Mouse (Mus musculus) mature B cell (primary cell): Measurements from ENCODE around the gene Cdkn2a.

ENCODE experiments used
- in situ Hi-C: fragments of 300-500 bp; cut with MboI; formaldehyde crosslinking; loops from 2 replicates; pipeline ENCODE4 v1.14.3; 2019

Cdkn2a gene

DNA sequence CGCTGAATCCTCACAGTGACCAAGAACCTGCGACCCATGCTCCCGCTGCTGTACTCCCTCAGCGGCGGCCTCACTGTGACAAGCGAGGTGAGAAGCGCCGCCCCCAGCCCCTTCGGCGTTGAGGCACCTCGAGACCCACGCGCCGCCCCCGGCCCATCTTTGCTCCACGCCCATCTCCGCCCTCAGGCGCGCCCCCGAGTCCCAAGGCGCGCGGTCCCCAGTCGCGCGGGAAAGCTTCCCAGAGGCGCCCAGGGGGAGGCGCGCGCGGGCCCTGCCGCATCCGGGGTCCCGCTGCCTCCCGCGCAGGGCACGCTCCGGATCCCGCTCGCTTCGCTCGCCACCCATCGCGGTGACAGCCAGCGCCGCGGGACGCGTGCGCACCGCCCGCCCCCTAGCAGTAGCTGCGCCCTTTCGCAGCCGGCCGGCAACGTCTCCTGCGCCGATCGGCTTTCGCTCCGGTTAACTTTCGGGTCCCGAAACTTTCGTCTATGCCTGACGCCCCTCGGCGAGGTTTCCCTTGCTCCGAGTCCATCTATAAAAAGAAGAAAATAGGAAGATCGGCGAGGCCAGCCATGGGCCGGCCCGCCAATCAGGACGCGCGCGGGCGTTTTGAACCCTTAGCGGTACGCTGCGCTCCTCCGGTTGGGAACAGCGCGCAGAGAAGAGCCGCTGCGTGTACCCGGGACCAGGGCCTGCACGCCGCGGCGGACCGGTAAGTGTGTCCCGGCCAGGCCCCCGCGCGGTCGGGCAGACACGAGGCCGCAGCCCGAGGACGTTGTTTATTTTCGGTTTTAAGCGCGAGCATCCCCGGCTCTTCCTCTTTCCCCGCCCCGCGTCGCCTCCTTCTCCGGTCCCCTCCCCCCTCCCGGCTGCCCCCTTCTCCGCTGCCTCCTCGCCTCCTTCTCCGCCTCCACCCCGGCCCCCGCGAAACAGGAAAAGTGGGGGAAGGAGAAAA is at the start of gene Cdkn2a:
Cdkn2a (minus strand) TSS at position 168 of the 955 bp plus-strand sequence.
- in situ Hi-C loops = loop anchor here (25.0 kb wide), 2 partner anchors 132 to 432 kb away; partner anchors contain the start of gene Ifna1

DNA sequence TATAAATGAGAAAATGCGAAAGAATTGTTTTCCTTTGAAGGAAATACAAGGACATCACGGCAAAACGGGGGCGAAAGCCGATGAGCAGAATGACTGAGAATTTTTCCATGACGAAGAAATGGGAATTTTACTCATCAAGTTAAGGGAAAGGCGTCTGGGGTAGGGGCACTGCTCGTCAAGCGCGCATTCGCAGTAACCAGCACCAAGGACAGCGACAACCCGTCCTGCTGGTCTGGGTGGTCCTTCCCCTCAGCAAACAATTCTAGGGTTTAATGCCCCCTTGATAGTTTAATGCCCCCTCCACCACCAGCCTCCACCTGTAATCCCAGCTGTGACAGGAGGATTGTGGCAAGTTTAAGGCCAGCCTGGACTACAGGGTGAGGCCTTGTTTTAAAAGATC is 19.0 kb upstream of the Cdkn2a start:
- in situ Hi-C loops = loop anchor here (25.0 kb wide), 1 partner anchor 576 kb away; no protein-coding TSS in a partner anchor

DNA sequence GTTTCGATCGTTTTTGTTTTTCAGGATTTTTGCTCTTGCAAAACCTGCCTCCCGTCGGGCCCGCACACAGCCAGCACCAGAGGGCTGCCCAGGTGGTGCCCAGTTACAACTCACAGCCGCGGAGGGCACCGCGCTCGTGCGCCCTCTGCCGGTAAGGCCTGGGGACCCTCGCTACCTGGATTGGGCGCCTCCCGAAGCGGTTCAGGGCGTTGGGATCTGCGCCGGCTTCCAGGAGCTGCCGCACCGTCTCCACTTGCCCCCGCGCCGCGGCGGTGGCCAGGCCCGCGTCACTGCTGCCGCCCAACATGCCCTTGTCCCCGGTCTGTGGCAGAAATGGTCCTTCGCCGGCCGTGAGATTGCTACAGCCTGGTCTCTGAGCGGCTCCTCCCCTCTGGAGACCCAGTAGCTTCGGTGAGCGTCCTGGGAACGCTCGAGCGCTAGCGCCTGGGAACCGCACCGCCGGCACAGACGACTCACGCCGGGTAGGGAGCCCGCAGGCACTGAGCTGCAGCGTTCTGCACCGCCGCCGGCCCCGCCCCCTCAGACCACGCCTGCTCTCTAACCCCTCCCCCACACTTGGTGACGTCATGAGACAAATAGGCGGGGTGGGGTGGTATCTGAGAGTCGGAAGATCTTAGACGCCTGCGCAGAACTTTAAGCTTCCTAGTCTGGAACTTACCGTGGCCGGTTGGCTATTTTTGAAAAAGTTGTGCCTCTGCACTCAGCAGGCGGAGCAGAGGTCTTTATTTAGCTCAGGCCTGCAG is 16.2 kb upstream of the Cdkn2a start, which contains the start of gene Cdkn2b:
Cdkn2b (minus strand) TSS at position 549 of the 764 bp plus-strand sequence.
- in situ Hi-C loops = loop anchor here (25.0 kb wide), 1 partner anchor 573 kb away; no protein-coding TSS in a partner anchor

DNA sequence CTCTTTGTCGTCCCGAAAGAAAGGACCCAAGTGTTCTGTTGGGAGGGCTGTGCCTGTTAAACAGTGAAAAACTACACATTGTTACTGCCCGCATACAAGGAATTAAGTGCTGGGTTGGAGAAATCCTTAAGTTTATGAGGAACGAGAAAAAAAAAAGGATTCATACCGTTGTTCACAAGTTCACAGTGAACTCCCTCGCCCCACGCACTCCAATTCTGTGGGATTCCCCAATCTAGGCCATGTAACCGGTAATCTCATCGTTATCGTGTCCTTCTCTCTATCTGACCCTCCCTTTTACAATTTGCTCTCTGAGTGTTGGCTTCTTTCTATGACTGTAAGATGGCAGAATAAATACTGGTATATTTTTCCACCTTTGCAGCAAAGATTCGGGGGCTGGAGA is 15.5 kb upstream of the Cdkn2a start:
- in situ Hi-C loops = loop anchor here (25.0 kb wide), 1 partner anchor 573 kb away; no protein-coding TSS in a partner anchor

DNA sequence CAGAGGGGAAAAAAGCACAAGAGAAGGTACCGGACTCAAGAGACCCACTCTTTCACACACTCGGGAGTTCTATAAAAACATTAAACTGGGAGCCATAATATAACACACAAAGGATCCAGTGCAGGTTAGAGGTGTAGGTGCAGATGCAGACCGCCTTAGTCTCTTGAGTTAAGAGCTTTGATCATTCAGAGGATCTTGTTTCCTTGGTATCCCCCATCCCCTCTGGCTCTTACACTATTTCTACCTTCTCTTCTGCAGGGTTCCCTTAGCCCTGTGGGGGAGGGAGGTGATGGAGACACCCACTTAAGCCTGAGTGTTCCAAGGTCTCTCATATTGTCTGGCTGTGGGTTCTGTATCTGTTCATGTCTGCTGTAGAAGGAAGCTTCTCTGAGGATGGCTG is 13.5 kb upstream of the Cdkn2a start:
- in situ Hi-C loops = loop anchor here (25.0 kb wide), 1 partner anchor 571 kb away; no protein-coding TSS in a partner anchor

DNA sequence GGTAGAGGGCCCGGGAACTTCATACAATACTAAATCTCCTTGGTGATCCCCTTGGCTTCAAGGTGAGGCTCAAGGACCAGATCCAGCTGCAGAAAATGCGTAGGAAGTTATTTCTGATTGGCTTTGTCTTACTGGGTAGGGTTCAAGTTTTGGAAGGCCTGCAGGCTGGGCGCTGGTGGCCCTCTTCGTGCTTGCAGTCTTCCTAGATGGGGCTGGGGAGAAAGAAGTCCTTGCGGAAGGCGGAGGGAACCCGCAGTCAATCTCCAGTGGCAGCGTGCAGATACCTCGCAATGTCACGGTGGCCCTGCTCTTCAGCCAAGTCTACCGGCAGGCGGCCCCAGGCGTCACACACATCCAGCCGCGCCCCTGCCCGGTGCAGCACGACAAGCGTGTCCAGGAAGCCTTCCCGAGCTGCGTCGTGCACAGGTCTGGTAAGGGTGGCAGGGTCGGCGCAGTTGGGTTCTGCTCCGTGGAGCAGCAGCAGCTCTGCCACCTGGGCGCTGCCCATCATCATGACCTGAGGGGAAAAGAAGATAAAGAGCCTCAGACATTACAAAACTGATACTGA is 12.4 kb upstream of the Cdkn2a start:
- in situ Hi-C loops = loop anchor here (25.0 kb wide), 1 partner anchor 570 kb away; no protein-coding TSS in a partner anchor

DNA sequence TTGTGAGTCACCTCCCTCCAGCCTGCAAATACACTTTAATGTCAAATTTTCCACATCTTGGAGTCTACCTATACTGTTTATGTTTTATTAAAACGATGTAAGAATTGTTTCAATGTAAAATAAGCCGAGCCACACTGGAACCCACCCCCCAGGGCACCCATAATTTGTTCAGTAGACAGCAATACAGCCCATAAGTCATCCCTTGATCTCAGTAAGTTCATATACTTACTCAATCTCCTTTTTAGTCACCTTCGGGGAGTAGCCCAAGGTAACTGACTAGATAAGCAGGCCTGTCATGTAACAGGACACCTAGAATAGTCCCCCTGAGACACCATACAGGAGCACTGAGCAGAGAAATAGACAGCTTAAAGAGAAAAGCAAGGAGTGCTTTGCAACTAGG is 11.2 kb upstream of the Cdkn2a start:
- in situ Hi-C loops = loop anchor here (25.0 kb wide), 1 partner anchor 568 kb away; no protein-coding TSS in a partner anchor

DNA sequence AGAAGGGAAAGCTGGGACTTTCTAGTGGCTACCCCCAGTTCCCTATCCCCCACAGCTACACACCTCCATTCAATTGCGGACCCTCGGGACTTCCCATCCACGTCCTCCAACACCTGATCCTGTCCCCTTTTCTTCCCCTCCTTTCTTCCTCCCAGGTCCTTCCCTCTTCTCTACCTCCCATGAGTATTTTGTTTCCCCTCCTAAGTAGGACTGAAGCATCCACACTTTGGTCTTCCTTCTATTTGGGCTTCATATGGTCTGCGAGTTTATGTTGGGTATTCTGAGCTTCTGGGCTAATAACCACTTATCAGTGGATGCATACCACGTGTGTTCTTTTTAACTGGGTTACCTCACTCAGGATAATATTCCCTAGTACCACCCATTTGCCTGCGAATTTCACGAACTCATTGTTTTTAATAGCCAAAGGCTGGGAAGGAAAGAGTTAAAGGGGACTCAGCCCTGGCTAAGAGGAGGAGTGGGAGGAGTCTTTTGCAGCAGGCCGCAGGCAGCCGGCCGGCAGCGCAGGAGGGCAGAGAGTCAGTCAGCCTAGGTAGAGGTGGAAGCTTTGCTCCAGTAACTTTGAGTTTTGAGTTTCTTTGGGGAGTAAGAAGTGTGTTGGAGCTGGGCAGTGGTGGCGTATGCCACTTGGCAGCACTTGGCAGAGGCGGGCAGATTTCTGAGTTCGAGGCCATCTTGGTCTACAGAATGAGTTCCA is 9.0 kb upstream of the Cdkn2a start:
- in situ Hi-C loops = loop anchor here (25.0 kb wide), 1 partner anchor 566 kb away; no protein-coding TSS in a partner anchor

DNA sequence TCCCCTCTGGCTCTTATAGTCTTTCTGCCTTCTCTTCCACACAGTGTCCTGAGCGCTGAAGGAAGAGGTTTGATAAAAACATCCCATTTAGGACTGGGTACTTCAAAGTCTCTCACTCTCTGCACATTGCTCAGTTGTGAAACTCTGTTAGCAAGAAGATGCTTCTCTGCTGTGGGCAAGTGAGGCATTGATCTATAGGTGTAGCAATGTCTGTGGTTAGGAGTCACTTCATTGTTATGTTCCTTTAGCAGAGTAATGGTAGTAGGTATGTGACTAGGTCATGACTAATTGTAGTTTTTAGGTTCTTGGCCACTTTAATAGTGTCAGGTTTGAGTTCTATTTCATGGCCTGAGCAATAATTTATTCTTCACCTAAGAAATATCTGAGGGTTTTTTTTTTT is 7.7 kb upstream of the Cdkn2a start:
- in situ Hi-C loops = loop anchor here (25.0 kb wide), 1 partner anchor 565 kb away; no protein-coding TSS in a partner anchor

DNA sequence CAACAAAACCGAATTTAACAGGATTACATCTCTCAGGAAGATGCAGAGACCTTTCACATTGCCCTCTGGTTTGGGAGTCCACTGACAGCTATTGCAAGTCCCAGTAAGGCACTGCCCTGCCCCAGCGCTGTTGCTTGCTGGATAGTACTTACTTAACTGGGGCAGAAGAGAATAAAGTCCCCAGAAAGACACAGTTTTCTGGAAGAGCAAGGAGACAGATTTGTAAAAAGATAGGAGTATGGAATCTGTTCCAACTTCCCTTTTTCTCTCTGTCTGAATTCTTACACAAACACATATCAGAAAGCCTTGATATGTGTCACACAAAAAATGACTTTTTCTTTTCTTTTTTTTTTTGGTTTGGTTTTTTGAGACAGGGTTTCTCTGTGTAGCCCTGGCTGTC is 5.3 kb upstream of the Cdkn2a start:
- in situ Hi-C loops = loop anchor here (25.0 kb wide), 3 partner anchors 137 to 562 kb away; partner anchors contain the start of gene Ifna1

DNA sequence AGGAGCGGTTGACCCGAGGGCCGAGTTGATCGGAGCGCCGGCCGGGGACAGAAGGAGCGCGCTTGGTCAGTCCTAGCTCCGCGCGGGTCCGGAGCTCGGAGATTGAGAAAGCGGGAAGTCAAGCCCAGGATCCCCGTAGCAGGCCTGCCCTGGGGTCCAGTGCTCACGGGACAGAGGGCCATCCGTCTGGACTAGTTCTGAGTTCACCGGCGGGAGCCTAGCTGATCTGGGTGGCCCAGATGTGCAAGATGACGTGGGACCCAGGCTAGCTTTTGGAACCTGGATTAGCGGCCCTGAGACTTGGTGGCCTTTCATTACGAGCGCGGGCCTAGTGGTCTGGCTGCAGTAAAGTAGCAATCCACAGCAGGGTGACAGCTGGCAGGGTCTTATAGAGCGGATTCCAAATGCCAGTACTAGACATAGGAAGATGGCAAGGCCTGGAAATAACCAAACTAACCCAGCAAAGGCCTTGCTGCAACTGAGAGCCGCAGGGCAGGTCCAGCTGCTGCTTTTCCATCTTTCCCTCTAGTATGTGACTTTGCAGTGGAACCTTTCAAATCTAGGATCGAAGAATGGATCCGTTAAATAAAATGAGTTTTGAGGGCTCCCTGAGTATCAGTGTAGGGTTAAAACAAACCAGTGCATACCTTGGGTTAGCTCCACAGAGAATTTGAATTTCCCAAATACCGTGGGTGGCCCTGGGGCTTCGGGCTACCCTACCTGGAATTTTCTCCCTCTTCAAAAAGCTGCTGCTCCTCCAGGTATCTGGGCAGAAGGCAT is 1.2 kb upstream of the Cdkn2a start:
- in situ Hi-C loops = loop anchor here (25.0 kb wide), 2 partner anchors 133 to 433 kb away; partner anchors contain the start of gene Ifna1

DNA sequence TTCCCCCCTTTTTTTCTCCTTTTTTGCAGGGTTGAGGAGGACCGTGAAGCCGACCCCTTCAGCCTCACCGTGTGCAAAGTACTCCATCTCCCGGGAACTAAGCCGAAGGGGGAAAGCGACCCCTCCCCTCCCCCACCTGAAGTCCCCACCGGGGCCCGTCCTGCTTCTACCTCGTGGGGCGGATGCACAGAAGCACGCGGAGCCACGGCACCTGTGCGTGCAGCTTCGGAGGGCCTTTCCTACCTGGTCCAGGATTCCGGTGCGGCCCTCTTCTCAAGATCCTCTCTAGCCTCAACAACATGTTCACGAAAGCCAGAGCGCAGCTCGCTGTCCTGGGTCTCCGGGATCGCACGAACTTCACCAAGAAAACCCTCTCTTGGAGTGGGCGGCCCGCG is 365 bp downstream of the Cdkn2a start:
- in situ Hi-C loops = loop anchor here (25.0 kb wide), 2 partner anchors 132 to 432 kb away; partner anchors contain the start of gene Ifna1

DNA sequence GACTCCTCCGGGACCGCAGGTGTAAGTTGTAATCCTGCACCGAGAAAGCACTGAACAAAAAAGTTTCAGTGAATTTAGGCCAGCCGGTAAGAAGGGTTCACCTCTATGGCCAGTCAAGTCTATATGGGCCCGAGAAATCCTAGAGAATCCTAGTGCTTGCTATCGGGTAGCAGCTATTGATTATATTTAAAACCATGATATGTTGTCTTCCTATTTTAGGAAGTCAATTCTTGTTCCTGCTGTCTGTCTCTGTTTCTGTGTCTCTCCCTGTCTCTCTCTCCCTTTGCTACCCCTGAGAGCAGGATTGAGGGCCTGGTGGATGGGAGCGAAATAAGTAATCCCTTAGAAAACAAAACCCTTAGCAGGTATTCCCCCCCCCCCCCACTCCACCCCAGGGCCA is 937 bp downstream of the Cdkn2a start:
- in situ Hi-C loops = loop anchor here (25.0 kb wide), 2 partner anchors 131 to 431 kb away; partner anchors contain the start of gene Ifna1

DNA sequence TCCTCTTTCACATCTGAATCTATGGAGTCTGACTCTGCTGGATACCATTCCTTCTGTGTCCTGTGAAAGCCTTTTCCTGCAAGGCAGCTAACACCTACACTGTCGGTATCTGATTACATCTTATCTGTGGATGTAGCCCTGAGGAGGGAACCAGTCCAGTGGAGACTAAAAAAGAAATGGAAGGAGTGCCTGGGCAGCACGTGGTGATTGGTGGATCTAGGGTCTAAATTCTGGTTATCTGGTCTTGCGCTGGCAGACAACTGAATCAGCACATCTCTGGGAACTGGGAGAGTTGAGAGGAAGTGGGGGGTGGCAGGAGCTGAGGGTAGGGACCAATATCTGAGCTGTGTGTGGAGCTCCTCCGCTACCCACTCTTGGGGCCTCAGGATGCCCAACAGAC is 5.4 kb downstream of the Cdkn2a start:
- in situ Hi-C loops = loop anchor here (25.0 kb wide), 2 partner anchors 127 to 427 kb away; partner anchors contain the start of gene Ifna1

DNA sequence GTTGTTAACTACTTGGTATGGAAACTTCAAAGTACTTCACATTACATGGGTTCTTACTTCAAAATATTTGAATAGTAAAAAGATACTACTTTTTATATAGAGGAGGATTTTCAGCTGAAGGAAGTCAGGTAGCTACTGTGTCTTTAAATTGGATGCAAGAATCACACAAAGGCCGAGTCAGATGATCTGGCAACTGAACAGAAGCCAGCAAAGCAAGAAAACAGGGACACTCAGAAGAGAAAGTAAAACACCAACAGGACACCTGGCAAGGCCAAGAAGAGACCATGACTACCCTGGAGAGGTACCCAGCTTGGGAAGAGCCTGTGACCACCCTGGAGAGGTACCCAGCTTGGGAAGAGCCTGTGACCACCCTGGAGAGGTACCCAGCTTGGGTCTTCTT is 7.9 kb downstream of the Cdkn2a start:
- in situ Hi-C loops = loop anchor here (25.0 kb wide), 2 partner anchors 124 to 424 kb away; partner anchors contain the start of gene Ifna1

DNA sequence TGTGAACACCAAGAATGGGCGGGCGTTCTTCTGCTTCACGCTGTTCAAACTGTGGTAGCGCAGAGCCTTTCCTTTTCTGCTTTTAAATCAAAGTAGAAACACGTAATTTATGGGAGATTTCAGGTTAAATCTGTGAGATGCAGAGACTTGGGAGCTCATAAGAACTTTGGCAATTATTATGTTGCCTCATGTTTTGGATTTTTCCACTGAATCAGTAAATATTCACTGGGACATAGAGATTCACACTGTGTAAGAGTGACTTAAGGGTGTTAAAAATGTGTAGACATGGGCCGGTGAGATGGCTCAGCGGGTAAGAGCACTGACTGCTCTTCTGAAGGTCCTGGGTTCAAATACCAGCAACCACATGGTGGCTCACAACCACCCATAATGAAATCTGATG is 8.8 kb downstream of the Cdkn2a start:
- in situ Hi-C loops = loop anchor here (25.0 kb wide), 2 partner anchors 123 to 423 kb away; partner anchors contain the start of gene Ifna1

DNA sequence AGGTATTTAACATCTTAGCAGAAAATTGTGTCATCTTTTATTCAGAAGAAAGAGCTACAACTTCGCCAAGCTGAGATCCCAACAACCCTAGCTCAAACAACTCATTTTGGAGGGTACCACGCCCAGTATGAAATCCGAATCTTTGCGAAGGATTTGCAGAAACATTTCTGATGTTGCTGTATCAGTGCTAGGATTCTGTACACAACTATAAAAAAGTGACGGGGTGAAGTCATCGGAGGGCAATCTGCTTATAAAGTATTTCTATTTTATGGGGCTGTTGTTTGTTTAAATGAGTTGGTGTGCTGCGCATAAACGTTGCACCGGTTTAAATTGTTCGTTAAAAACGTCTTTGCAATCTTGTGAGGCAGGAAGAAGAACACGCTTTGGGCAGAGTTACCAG is 11.8 kb downstream of the Cdkn2a start:
- in situ Hi-C loops = loop anchor here (25.0 kb wide), 2 partner anchors 120 to 420 kb away; partner anchors contain the start of gene Ifna1

DNA sequence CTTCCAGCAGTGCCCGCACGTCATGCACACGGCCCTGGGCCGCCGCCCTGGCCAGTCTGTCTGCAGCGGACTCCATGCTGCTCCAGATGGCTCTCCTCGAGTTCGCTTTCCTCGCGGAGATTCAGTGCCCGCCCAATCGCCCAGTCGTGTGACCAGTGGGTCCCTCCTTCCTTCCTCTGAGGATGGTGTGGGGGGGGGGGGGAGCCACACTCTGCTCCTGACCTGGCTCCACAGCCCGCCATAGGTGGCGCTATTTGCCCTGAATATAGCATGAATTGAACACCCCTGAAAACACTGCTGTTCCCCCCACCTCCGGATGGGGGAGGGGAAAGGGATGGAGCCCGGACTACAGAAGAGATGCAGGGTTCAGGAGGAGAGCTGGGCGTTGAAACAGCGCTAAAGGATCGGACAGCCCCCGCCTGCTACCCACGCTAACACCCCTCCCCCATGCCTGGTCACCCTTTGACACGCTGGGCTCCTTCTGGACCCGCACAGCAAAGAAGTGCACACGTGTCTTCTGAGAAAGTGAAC is 12.4 kb downstream of the Cdkn2a start:
- in situ Hi-C loops = loop anchor here (25.0 kb wide), 2 partner anchors 120 to 420 kb away; partner anchors contain the start of gene Ifna1

DNA sequence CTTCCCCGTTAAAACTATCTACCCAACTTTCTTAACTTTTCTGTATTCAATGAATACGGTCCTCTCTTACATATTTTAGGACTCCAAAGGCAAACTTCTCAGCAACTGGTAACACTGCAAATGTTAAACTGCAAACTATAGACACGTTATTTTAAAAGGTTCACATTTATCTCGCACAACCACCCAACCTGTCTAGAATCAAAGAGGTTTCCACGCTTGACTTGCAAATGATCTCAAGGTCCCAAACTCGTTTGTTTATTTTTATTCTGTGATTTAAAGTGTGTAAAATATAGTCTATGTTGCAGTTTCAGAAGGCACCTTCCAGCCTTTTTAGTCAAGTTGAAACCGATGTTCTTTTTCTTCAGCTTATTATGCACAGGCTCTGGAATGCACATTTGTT is 13.2 kb downstream of the Cdkn2a start:
- in situ Hi-C loops = loop anchor here (25.0 kb wide), 2 partner anchors 119 to 419 kb away; partner anchors contain the start of gene Ifna1
